Mouse (Mus musculus): ENCODE results near the gene Clrn3.

GRCm38 (mm10) chr7:135468631-135469030 lies 59.8 kb downstream of the Clrn3 start:
- TF ChIP-seq POLR2A (IDR thresholded peaks at IDR 0.05; ENCODE audit: low read depth, low read length): no peak
- TF ChIP-seq CTCF (IDR thresholded peaks at IDR 0.05; ENCODE audit: extremely low read depth, insufficient read length, insufficient replicate concordance, low read depth, low read length): no peak

Data from small intestine, adult 2 months (tissue).